Mouse (Mus musculus): ENCODE measurements around the gene Ikbke.
"Not testable (repeated sequence)": the region's sequence is repeated elsewhere in the genome, so short reads cannot be mapped to it uniquely, and the experiment has no call there.

Gene Ikbke

GRCm38 (mm10) chr1:131279456-131279776 is at the start of gene Ikbke:
Gene Ikbke (minus strand): TSS chr1:131279606.
- in situ Hi-C loops (cut with MboI): no loop called here

GRCm38 (mm10) chr1:131329093-131329492 is 49.7 kb upstream of the Ikbke start:
- in situ Hi-C loops (cut with MboI): not testable (repeated sequence)

GRCm38 (mm10) chr1:131327167-131327566 is 47.8 kb upstream of the Ikbke start:
- in situ Hi-C loops (cut with MboI): no loop called here

GRCm38 (mm10) chr1:131324816-131325463 is 45.5 kb upstream of the Ikbke start:
- in situ Hi-C loops (cut with MboI): no loop called here

- in situ Hi-C loops (cut with MboI): no loop called here
These were observed 40.4 kb upstream of the Ikbke start for GRCm38 (mm10) chr1:131319598-131320330.

- in situ Hi-C loops (cut with MboI): no loop called here
These were observed 39.0 kb upstream of the Ikbke start for GRCm38 (mm10) chr1:131318397-131318796.

- in situ Hi-C loops (cut with MboI): no loop called here
These were observed 38.2 kb upstream of the Ikbke start for GRCm38 (mm10) chr1:131317625-131318024.

- in situ Hi-C loops (cut with MboI): no loop called here
These were observed 31.9 kb upstream of the Ikbke start for GRCm38 (mm10) chr1:131311284-131311683.

GRCm38 (mm10) chr1:131310237-131310818 is 30.9 kb upstream of the Ikbke start:
- in situ Hi-C loops (cut with MboI): no loop called here

GRCm38 (mm10) chr1:131300750-131301149 is 21.3 kb upstream of the Ikbke start:
- in situ Hi-C loops (cut with MboI): no loop called here

- in situ Hi-C loops (cut with MboI): no loop called here
These were observed 20.4 kb upstream of the Ikbke start for GRCm38 (mm10) chr1:131299788-131300187.

- in situ Hi-C loops (cut with MboI): no loop called here
These were observed 19.8 kb upstream of the Ikbke start for GRCm38 (mm10) chr1:131299240-131299639.

GRCm38 (mm10) chr1:131298171-131298570 is 18.8 kb upstream of the Ikbke start:
- in situ Hi-C loops (cut with MboI): no loop called here

GRCm38 (mm10) chr1:131296726-131297125 is 17.3 kb upstream of the Ikbke start:
- in situ Hi-C loops (cut with MboI): no loop called here

- in situ Hi-C loops (cut with MboI): no loop called here
These were observed 15.8 kb upstream of the Ikbke start for GRCm38 (mm10) chr1:131295200-131295599.

- in situ Hi-C loops (cut with MboI): loop anchor here (5.0 kb wide), 1 partner anchor 258 kb away; no protein-coding TSS in a partner anchor
These were observed 14.5 kb upstream of the Ikbke start for GRCm38 (mm10) chr1:131293922-131294250.

- in situ Hi-C loops (cut with MboI): loop anchor here (5.0 kb wide), 1 partner anchor 259 kb away; no protein-coding TSS in a partner anchor
These were observed 14.0 kb upstream of the Ikbke start for GRCm38 (mm10) chr1:131293221-131293921.

GRCm38 (mm10) chr1:131290648-131291047 is 11.2 kb upstream of the Ikbke start:
- in situ Hi-C loops (cut with MboI): loop anchor here (5.0 kb wide), 1 partner anchor 262 kb away; no protein-coding TSS in a partner anchor

- in situ Hi-C loops (cut with MboI): no loop called here
These were observed 9.5 kb upstream of the Ikbke start for GRCm38 (mm10) chr1:131288938-131289337.

- in situ Hi-C loops (cut with MboI): no loop called here
These were observed 7.9 kb upstream of the Ikbke start for GRCm38 (mm10) chr1:131287267-131287666.

GRCm38 (mm10) chr1:131286803-131287202 is 7.4 kb upstream of the Ikbke start:
- in situ Hi-C loops (cut with MboI): no loop called here

GRCm38 (mm10) chr1:131284616-131285015 is 5.2 kb upstream of the Ikbke start:
- in situ Hi-C loops (cut with MboI): no loop called here

GRCm38 (mm10) chr1:131284167-131284566 is 4.8 kb upstream of the Ikbke start:
- in situ Hi-C loops (cut with MboI): no loop called here

Measured in mature B cell (primary cell).